Mouse (Mus musculus): ENCODE data around the gene Xrcc3. TPM values are rescaled to one million over a fixed set of nuclear protein-coding genes. Genes with fewer than 3 reads are reported as not detected.

Gene Xrcc3
- polyA plus RNA-seq, 1 experiment, result 4.8 TPM

GRCm38 (mm10) chr12:111816967-111817366 lies 3.3 kb upstream of the Xrcc3 start:
- TF ChIP-seq MAX (IDR thresholded peaks at IDR 0.05) (no peak), CEBPB (IDR thresholded peaks at IDR 0.05; ENCODE audit: low read depth) (no peak), FOSL1 (IDR thresholded peaks at IDR 0.05; ENCODE audit: insufficient read depth, low read length, poor library complexity, severe bottlenecking) (no peak), MYOD1 (IDR thresholded peaks at IDR 0.05; ENCODE audit: control insufficient read depth, insufficient read length, low read depth) (no peak)
- H3K27me3 ChIP-seq (ENCODE audit: control insufficient read depth, insufficient read depth, insufficient read length), result no peaks in the 10 kb centered on the region

GRCm38 (mm10) chr12:111816528-111816927 lies 2.9 kb upstream of the Xrcc3 start:
- H3K79me3 ChIP-seq (ENCODE audit: low read depth), result peaks cover 7% of the 10 kb centered on the region
- no peak overlapping the region for H3ac ChIP-seq (ENCODE audit: control insufficient read depth, insufficient read length, low read depth)
- H3K79me2 ChIP-seq (ENCODE audit: control insufficient read depth, insufficient read depth), result peaks cover 30% of the 10 kb centered on the region
- H3K4me3 ChIP-seq (ENCODE audit: insufficient read depth, poor library complexity, severe bottlenecking), result no peak overlapping the region
- TF ChIP-seq MYOD1 (IDR thresholded peaks at IDR 0.05; ENCODE audit: control insufficient read depth, insufficient read length, low read depth) (no peak), USF1 (IDR thresholded peaks at IDR 0.05; ENCODE audit: low read depth) (no peak), MAX (IDR thresholded peaks at IDR 0.05) (no peak), CEBPB (IDR thresholded peaks at IDR 0.05; ENCODE audit: low read depth) (no peak), CTCF (IDR thresholded peaks at IDR 0.05; ENCODE audit: control insufficient read depth, insufficient read depth, insufficient read length) (no peak), MYOG (IDR thresholded peaks at IDR 0.05; ENCODE audit: control insufficient read depth, extremely low read depth, insufficient read length) (no peak), FOSL1 (IDR thresholded peaks at IDR 0.05; ENCODE audit: insufficient read depth, low read length, poor library complexity, severe bottlenecking) (no peak)
- no peaks in the 10 kb centered on the region for H3K27me3 ChIP-seq (ENCODE audit: control insufficient read depth, insufficient read depth, insufficient read length)
- H3K36me3 ChIP-seq (ENCODE audit: control insufficient read depth, insufficient read depth), result no peaks in the 10 kb centered on the region

More at GRCm38 (mm10) chr12:111816967-111817366, 3.3 kb upstream of the Xrcc3 start:
- H3K79me3 ChIP-seq (ENCODE audit: low read depth), result peaks cover 7% of the 10 kb centered on the region
- no peak overlapping the region for H3K4me3 ChIP-seq (ENCODE audit: insufficient read depth, poor library complexity, severe bottlenecking)
- peaks cover 30% of the 10 kb centered on the region for H3K79me2 ChIP-seq (ENCODE audit: control insufficient read depth, insufficient read depth)
- H3K36me3 ChIP-seq (ENCODE audit: control insufficient read depth, insufficient read depth), result no peaks in the 10 kb centered on the region
- H3ac ChIP-seq (ENCODE audit: control insufficient read depth, insufficient read length, low read depth), result no peak overlapping the region

- no peak for TF ChIP-seq CEBPB (IDR thresholded peaks at IDR 0.05; ENCODE audit: low read depth)
- H3K4me3 ChIP-seq (ENCODE audit: insufficient read depth, poor library complexity, severe bottlenecking), result peak overlapping the region; percentile 59
- H3K36me3 ChIP-seq (ENCODE audit: control insufficient read depth, insufficient read depth), result no peaks in the 10 kb centered on the region
- H3K27me3 ChIP-seq (ENCODE audit: control insufficient read depth, insufficient read depth, insufficient read length), result no peaks in the 10 kb centered on the region
- H3K79me2 ChIP-seq (ENCODE audit: control insufficient read depth, insufficient read depth), result peaks cover 30% of the 10 kb centered on the region
- peak overlapping the region; percentile 90 for H3ac ChIP-seq (ENCODE audit: control insufficient read depth, insufficient read length, low read depth)
- peaks cover 7% of the 10 kb centered on the region for H3K79me3 ChIP-seq (ENCODE audit: low read depth)
These were observed 1.4 kb upstream of the Xrcc3 start for GRCm38 (mm10) chr12:111814769-111815762.

- H3K4me3 ChIP-seq (ENCODE audit: insufficient read depth, poor library complexity, severe bottlenecking), result peak overlapping the region; percentile 89
- peaks cover 5% of the 10 kb centered on the region for H3K36me3 ChIP-seq (ENCODE audit: control insufficient read depth, insufficient read depth)
- peaks cover 30% of the 10 kb centered on the region for H3K79me2 ChIP-seq (ENCODE audit: control insufficient read depth, insufficient read depth)
- H3ac ChIP-seq (ENCODE audit: control insufficient read depth, insufficient read length, low read depth), result peak overlapping the region; percentile 65
- H3K27me3 ChIP-seq (ENCODE audit: control insufficient read depth, insufficient read depth, insufficient read length), result no peaks in the 10 kb centered on the region
- no peak for TF ChIP-seq MYOG (IDR thresholded peaks at IDR 0.05; ENCODE audit: control insufficient read depth, extremely low read depth, insufficient read length)
- peaks cover 6% of the 10 kb centered on the region for H3K79me3 ChIP-seq (ENCODE audit: low read depth)
These were observed 435 bp downstream of the Xrcc3 start for GRCm38 (mm10) chr12:111813111-111813765.

GRCm38 (mm10) chr12:111812611-111813010 lies 1.1 kb downstream of the Xrcc3 start:
- Histone ChIP-seq H3K36me3 (ENCODE audit: control insufficient read depth, insufficient read depth) (peaks cover 8% of the 10 kb centered on the region), H3K27me3 (ENCODE audit: control insufficient read depth, insufficient read depth, insufficient read length) (no peaks in the 10 kb centered on the region), H3ac (ENCODE audit: control insufficient read depth, insufficient read length, low read depth) (peak overlapping the region; percentile 65), H3K79me3 (ENCODE audit: low read depth) (peaks cover 5% of the 10 kb centered on the region), H3K79me2 (ENCODE audit: control insufficient read depth, insufficient read depth) (peaks cover 29% of the 10 kb centered on the region), H3K4me3 (ENCODE audit: insufficient read depth, poor library complexity, severe bottlenecking) (peak overlapping the region; percentile 89)
- TF ChIP-seq CTCF (IDR thresholded peaks at IDR 0.05; ENCODE audit: control insufficient read depth, insufficient read depth, insufficient read length) (no peak), FOSL1 (IDR thresholded peaks at IDR 0.05; ENCODE audit: insufficient read depth, low read length, poor library complexity, severe bottlenecking) (no peak)

- Histone ChIP-seq H3K36me3 (ENCODE audit: control insufficient read depth, insufficient read depth) (peaks cover 10% of the 10 kb centered on the region), H3K27me3 (ENCODE audit: control insufficient read depth, insufficient read depth, insufficient read length) (no peaks in the 10 kb centered on the region), H3ac (ENCODE audit: control insufficient read depth, insufficient read length, low read depth) (no peak overlapping the region), H3K79me2 (ENCODE audit: control insufficient read depth, insufficient read depth) (peaks cover 24% of the 10 kb centered on the region), H3K79me3 (ENCODE audit: low read depth) (peaks cover 5% of the 10 kb centered on the region), H3K4me3 (ENCODE audit: insufficient read depth, poor library complexity, severe bottlenecking) (no peak overlapping the region)
- TF ChIP-seq MYOG (IDR thresholded peaks at IDR 0.05; ENCODE audit: control insufficient read depth, extremely low read depth, insufficient read length), result no peak
- peak; percentile 43 for TF ChIP-seq MYOD1 (IDR thresholded peaks at IDR 0.05; ENCODE audit: control insufficient read depth, insufficient read length, low read depth)
These were observed 1.6 kb downstream of the Xrcc3 start for GRCm38 (mm10) chr12:111812075-111812474.

All from C2C12 (cell line).